Mouse (Mus musculus): ENCODE measurements around the gene Gm21698. TPM values are rescaled to one million over a fixed set of nuclear protein-coding genes. Genes with fewer than 3 reads are reported as not detected.
"Not testable (repeated sequence)": the region's sequence is repeated elsewhere in the genome, so short reads cannot be mapped to it uniquely, and the experiment has no call there.

Gm21698 gene
- total RNA-seq, 1 experiment, result not detected

DNA sequence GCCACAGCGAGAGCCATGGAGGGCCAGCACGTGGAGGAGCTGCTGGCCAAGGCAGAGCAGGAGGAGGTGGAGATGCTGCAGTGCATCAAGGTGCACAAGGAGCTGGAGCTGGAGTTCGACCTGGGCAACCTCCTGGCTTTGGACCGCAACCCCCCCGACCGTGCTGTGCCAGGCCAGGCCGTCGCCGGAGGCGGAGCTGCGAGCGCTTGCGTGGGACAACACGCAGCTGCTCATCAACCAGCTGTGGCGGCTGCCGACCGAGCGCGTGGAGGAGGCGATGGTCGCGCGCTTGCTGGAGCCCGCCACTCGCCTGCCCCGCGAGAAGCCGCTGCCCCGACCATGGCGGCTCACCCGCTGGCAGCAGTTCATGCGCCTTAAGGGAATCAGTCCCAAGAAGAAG, 31.8 kb downstream of the Gm21698 start:
- H3K4me1 ChIP-seq (ENCODE audit: control insufficient read depth in 2 of 2, insufficient read depth in 2 of 2, low read length in 2 of 2, poor library complexity in 1 of 2); H3K9me3 ChIP-seq (ENCODE audit: control insufficient read depth, insufficient read depth, low read depth, low read length); in situ Hi-C loops (cut with MboI; ENCODE audit: low sequenced_read_pairs in 2 of 2, unreplicated experiment in 2 of 2); H3K27ac ChIP-seq (ENCODE audit: insufficient read depth, low read depth, low read length, poor library complexity, severe bottlenecking); H3K9ac ChIP-seq (ENCODE audit: insufficient read depth, low read depth, low read length, poor library complexity, severe bottlenecking); H3K36me3 ChIP-seq (ENCODE audit: control insufficient read depth, insufficient read depth, low read length, poor library complexity, severe bottlenecking); DNase-seq (ENCODE audit: low read depth, low spot score): not testable (repeated sequence)
- peak overlapping the region in 1 of 2 experiments; percentile 47; a peak in 2 of 4 replicates for H3K4me3 ChIP-seq (ENCODE audit: insufficient read depth in 1 of 2, low read depth in 1 of 2, low read length in 2 of 2, poor library complexity in 1 of 2, severe bottlenecking in 1 of 2)

DNA sequence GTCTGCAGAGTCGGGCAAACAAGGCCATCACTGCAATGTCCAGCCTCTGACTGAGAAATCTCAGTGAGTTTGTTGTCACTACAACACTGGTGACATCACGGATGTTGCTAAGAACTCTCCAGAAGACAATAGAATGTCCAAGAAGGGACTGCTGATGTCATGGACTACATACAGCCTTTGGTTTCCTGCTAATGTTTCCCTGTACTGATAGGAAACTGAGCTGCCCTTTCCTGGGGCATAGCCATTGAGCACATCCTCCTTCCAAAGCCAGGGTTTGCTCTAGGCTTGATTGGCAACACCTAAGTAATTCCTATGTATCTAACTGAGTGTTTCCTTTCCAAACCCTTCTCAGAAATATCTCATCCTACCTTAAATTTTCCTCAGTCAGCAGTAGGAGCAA, 34.1 kb downstream of the Gm21698 start, which contains the start of gene Gm21671:
Gm21671 (minus strand) TSS at position 101 of the 400 bp plus-strand sequence.
- H3K27ac ChIP-seq (ENCODE audit: insufficient read depth, low read depth, low read length, poor library complexity, severe bottlenecking); H3K4me1 ChIP-seq (ENCODE audit: control insufficient read depth in 2 of 2, insufficient read depth in 2 of 2, low read length in 2 of 2, poor library complexity in 1 of 2); H3K9me3 ChIP-seq (ENCODE audit: control insufficient read depth, insufficient read depth, low read depth, low read length); H3K4me3 ChIP-seq (ENCODE audit: insufficient read depth in 1 of 2, low read depth in 1 of 2, low read length in 2 of 2, poor library complexity in 1 of 2, severe bottlenecking in 1 of 2); H3K9ac ChIP-seq (ENCODE audit: insufficient read depth, low read depth, low read length, poor library complexity, severe bottlenecking); DNase-seq (ENCODE audit: low read depth, low spot score); in situ Hi-C loops (cut with MboI; ENCODE audit: low sequenced_read_pairs in 2 of 2, unreplicated experiment in 2 of 2); H3K36me3 ChIP-seq (ENCODE audit: control insufficient read depth, insufficient read depth, low read length, poor library complexity, severe bottlenecking): not testable (repeated sequence)

GRCm38 (mm10) chr5:25945391-25945790, 43.1 kb downstream of the Gm21698 start:
- in situ Hi-C loops (cut with MboI; ENCODE audit: low sequenced_read_pairs in 2 of 2, unreplicated experiment in 2 of 2); DNase-seq (ENCODE audit: low read depth, low spot score): not testable (repeated sequence)

GRCm38 (mm10) chr5:25942281-25942680, 46.2 kb downstream of the Gm21698 start, which contains the start of gene Gm21663:
Gm21663 (minus strand) TSS chr5:25942381.
- H3K9ac ChIP-seq (ENCODE audit: insufficient read depth, low read depth, low read length, poor library complexity, severe bottlenecking); in situ Hi-C loops (cut with MboI; ENCODE audit: low sequenced_read_pairs in 2 of 2, unreplicated experiment in 2 of 2); H3K4me1 ChIP-seq (ENCODE audit: control insufficient read depth in 2 of 2, insufficient read depth in 2 of 2, low read length in 2 of 2, poor library complexity in 1 of 2); H3K36me3 ChIP-seq (ENCODE audit: control insufficient read depth, insufficient read depth, low read length, poor library complexity, severe bottlenecking); H3K27ac ChIP-seq (ENCODE audit: insufficient read depth, low read depth, low read length, poor library complexity, severe bottlenecking); H3K4me3 ChIP-seq (ENCODE audit: insufficient read depth in 1 of 2, low read depth in 1 of 2, low read length in 2 of 2, poor library complexity in 1 of 2, severe bottlenecking in 1 of 2); H3K9me3 ChIP-seq (ENCODE audit: control insufficient read depth, insufficient read depth, low read depth, low read length); DNase-seq (ENCODE audit: low read depth, low spot score): not testable (repeated sequence)

More at GRCm38 (mm10) chr5:25945391-25945790, 43.1 kb downstream of the Gm21698 start:
- not testable (repeated sequence) for H3K9me3 ChIP-seq (ENCODE audit: control insufficient read depth, insufficient read depth, low read depth, low read length); H3K27ac ChIP-seq (ENCODE audit: insufficient read depth, low read depth, low read length, poor library complexity, severe bottlenecking); H3K36me3 ChIP-seq (ENCODE audit: control insufficient read depth, insufficient read depth, low read length, poor library complexity, severe bottlenecking); H3K4me3 ChIP-seq (ENCODE audit: insufficient read depth in 1 of 2, low read depth in 1 of 2, low read length in 2 of 2, poor library complexity in 1 of 2, severe bottlenecking in 1 of 2); H3K4me1 ChIP-seq (ENCODE audit: control insufficient read depth in 2 of 2, insufficient read depth in 2 of 2, low read length in 2 of 2, poor library complexity in 1 of 2); H3K9ac ChIP-seq (ENCODE audit: insufficient read depth, low read depth, low read length, poor library complexity, severe bottlenecking)

Other genes starting within 250 kb of the Gm21698 start
- 9.0 and 9.6 TPM in 2 replicates for gene Actr3b, start 228.7 kb downstream of the Gm21698 start, total RNA-seq (2012; rRNA removed)
- not detected in 2 replicates for gene Gm21663, start 46.3 kb downstream of the Gm21698 start, total RNA-seq (2012; rRNA removed)
- gene Gm21671, start 34.2 kb downstream of the Gm21698 start, total RNA-seq (2012; rRNA removed), result not detected in 2 replicates
- not detected in 2 replicates for gene Gm21680, start 16.0 kb downstream of the Gm21698 start, total RNA-seq (2012; rRNA removed)
- gene Gm1979, start 16.1 kb upstream of the Gm21698 start, total RNA-seq (2012; rRNA removed), result not detected in 2 replicates
- not detected in 2 replicates for gene Gm5862, start 34.3 kb upstream of the Gm21698 start, total RNA-seq (2012; rRNA removed)
- not detected in 2 replicates for gene Speer4a, start 50.9 kb upstream of the Gm21698 start, total RNA-seq (2012; rRNA removed)
- gene Gm7347, start 69.9 kb upstream of the Gm21698 start, total RNA-seq (2012; rRNA removed), result not detected in 2 replicates
- not detected in 2 replicates for gene Gm10471, start 100.6 kb upstream of the Gm21698 start, total RNA-seq (2012; rRNA removed)
- 0.09 TPM in 1 of 2 replicates, not detected in the other for gene 5031410I06Rik, start 116.7 kb upstream of the Gm21698 start, total RNA-seq (2012; rRNA removed)
- gene Gm10220, start 132.8 kb upstream of the Gm21698 start, total RNA-seq (2012; rRNA removed), result not detected in 2 replicates

All from ES-E14 (cell line).